Comparison of ENCODE assay signal across 23 mouse cellular contexts in genomic region chr6:87797321-87797720, GRCm38 (mm10). TPM values are rescaled to one million over a fixed set of nuclear protein-coding genes. Genes with fewer than 3 reads are reported as not detected.
DNase-seq lines count a peak whose midpoint lies in the region; ATAC-seq and TF ChIP-seq lines count a peak whose summit lies in the region.
"Had no signal": no experiment of that assay in that cellular context is flagged by ENCODE, and none has a peak within 500 bp of the region (broad histone marks: within the 10 kb centered on the region; RNA-seq: fewer than 3 reads in every experiment).

No protein-coding gene starts in this region.

- H3K4me3 ChIP-seq in kidney, embryonic 16.5 days (ENCODE audit: low read length): no peak overlapping the region
- no peak overlapping the region for H3K4me3 ChIP-seq in liver, embryonic 12.5 days
- no peak overlapping the region for H3K4me3 ChIP-seq in liver, postnatal 0 days (ENCODE audit: low read depth, low read length)
- H3K4me3 ChIP-seq in liver, embryonic 16.5 days (ENCODE audit: low read depth, low read length): no peak overlapping the region
- H3K4me3 ChIP-seq: embryonic facial prominence, embryonic 13.5 days; forebrain, embryonic 12.5 days; heart, embryonic 12.5 days; hindbrain, embryonic 10.5 days had no signal

- H3K9me3 ChIP-seq in kidney, embryonic 16.5 days (ENCODE audit: low read length): no peaks in the 10 kb centered on the region
- no peaks in the 10 kb centered on the region for H3K9me3 ChIP-seq in liver, embryonic 12.5 days (replicated peaks)
- H3K9me3 ChIP-seq in liver, postnatal 0 days (ENCODE audit: low read length): no peaks in the 10 kb centered on the region
- H3K9me3 ChIP-seq in liver, embryonic 16.5 days (replicated peaks; ENCODE audit: control insufficient read depth, low read length): no peaks in the 10 kb centered on the region
- H3K9me3 ChIP-seq: embryonic facial prominence, embryonic 13.5 days; forebrain, embryonic 12.5 days; heart, embryonic 12.5 days; hindbrain, embryonic 10.5 days had no signal

- 20% methylated on average over 2 of the region's 2 CpGs for WGBS in kidney, embryonic 16.5 days
- WGBS in liver, embryonic 12.5 days (ENCODE audit: insufficient replicate concordance): 64% methylated on average over 2 of the region's 2 CpGs
- WGBS in liver, postnatal 0 days (ENCODE audit: insufficient replicate concordance): 53% methylated on average over 2 of the region's 2 CpGs
- 66% methylated on average over 2 of the region's 2 CpGs for WGBS in liver, embryonic 16.5 days (ENCODE audit: insufficient replicate concordance)

- ATAC-seq in kidney, embryonic 16.5 days (ENCODE audit: low FRiP score, low TSS enrichment): peak; percentile 43
- ATAC-seq in liver, embryonic 12.5 days: no peak
- ATAC-seq in liver, postnatal 0 days: no peak
- no peak for ATAC-seq in liver, embryonic 16.5 days (ENCODE audit: low read depth)
- ATAC-seq: activated CD4-positive, CD25-positive, alpha-beta regulatory T cell, adult 4 months; forebrain, embryonic 16.5 days; Patski had no signal

- peaks cover 5% of the 10 kb centered on the region; the same call in 1 of the 2 replicates for H3K4me1 ChIP-seq in kidney, embryonic 16.5 days (ENCODE audit: insufficient read depth, low read length)
- peaks cover 88% of the 10 kb centered on the region for H3K4me1 ChIP-seq in liver, embryonic 12.5 days
- peaks cover 43% of the 10 kb centered on the region for H3K4me1 ChIP-seq in liver, postnatal 0 days (ENCODE audit: insufficient read depth)
- H3K4me1 ChIP-seq in liver, embryonic 16.5 days (ENCODE audit: control insufficient read depth, low read depth, low read length): peaks cover 60% of the 10 kb centered on the region
- H3K4me1 ChIP-seq: embryonic facial prominence, embryonic 13.5 days; forebrain, embryonic 12.5 days had no signal

- DNase-seq in adrenal gland, postnatal 14 days: peak; percentile 19
- no peak for DNase-seq in adrenal gland, adult 18-20 months (ENCODE audit: low spot score in 2 of 2)
- no peak for DNase-seq in kidney, adult 8-10 months
- no peak for DNase-seq in liver, postnatal 0 days
- no peak for DNase-seq in retina, embryonic 14.5 days (ENCODE audit: low spot score)
- DNase-seq: adrenal gland, postnatal 10 days; cerebellum, adult 18-20 months; cerebellum, adult 9-11 months; cerebellum, postnatal 36 days; gastrocnemius, postnatal 25 days had no signal

- TF ChIP-seq CTCF in liver, postnatal 0 days (IDR thresholded peaks at IDR 0.05; ENCODE audit: low read depth): no peak

- H3K36me3 ChIP-seq in kidney, embryonic 16.5 days (ENCODE audit: insufficient read depth, low read length): peaks cover 3% of the 10 kb centered on the region
- H3K36me3 ChIP-seq in liver, embryonic 12.5 days: peaks cover 59% of the 10 kb centered on the region
- peaks cover 55% of the 10 kb centered on the region for H3K36me3 ChIP-seq in liver, postnatal 0 days (replicated peaks; ENCODE audit: insufficient read depth, low read length)
- H3K36me3 ChIP-seq in liver, embryonic 16.5 days (ENCODE audit: control insufficient read depth, insufficient read depth): peaks cover 23% of the 10 kb centered on the region

- no peak overlapping the region for H3K4me2 ChIP-seq in kidney, embryonic 16.5 days (replicated peaks; ENCODE audit: low read depth, low read length)
- no peak overlapping the region for H3K4me2 ChIP-seq in liver, embryonic 12.5 days
- H3K4me2 ChIP-seq in liver, postnatal 0 days (ENCODE audit: low read depth, low read length): no peak overlapping the region
- no peak overlapping the region for H3K4me2 ChIP-seq in liver, embryonic 16.5 days (ENCODE audit: low read depth, low read length)
- H3K4me2 ChIP-seq: embryonic facial prominence, embryonic 13.5 days; forebrain, embryonic 12.5 days; heart, embryonic 12.5 days; hindbrain, embryonic 14.5 days had no signal

- TF ChIP-seq EP300 in liver, postnatal 0 days (IDR thresholded peaks at IDR 0.05; ENCODE audit: low read depth): no peak

- H3K27ac ChIP-seq in kidney, embryonic 16.5 days (ENCODE audit: low read length): no peak overlapping the region
- peak overlapping the region; percentile 89 for H3K27ac ChIP-seq in liver, embryonic 12.5 days
- H3K27ac ChIP-seq in liver, postnatal 0 days (ENCODE audit: low read depth): no peak overlapping the region
- H3K27ac ChIP-seq in liver, embryonic 16.5 days (ENCODE audit: low read length): peak overlapping the region; percentile 71
- H3K27ac ChIP-seq: embryonic facial prominence, embryonic 13.5 days; forebrain, embryonic 12.5 days; hindbrain, embryonic 10.5 days; hindbrain, embryonic 14.5 days had no signal

- H3K9ac ChIP-seq in kidney, embryonic 16.5 days (replicated peaks; ENCODE audit: low read length): no peak overlapping the region
- H3K9ac ChIP-seq in liver, embryonic 12.5 days: peak overlapping the region; percentile 59; the same call in 1 of the 2 replicates
- no peak overlapping the region for H3K9ac ChIP-seq in liver, postnatal 0 days (replicated peaks)
- H3K9ac ChIP-seq in liver, embryonic 16.5 days (ENCODE audit: low read depth, low read length): no peak overlapping the region
- H3K9ac ChIP-seq: embryonic facial prominence, embryonic 13.5 days; forebrain, embryonic 12.5 days; heart, embryonic 12.5 days; hindbrain, embryonic 14.5 days had no signal

- no peaks in the 10 kb centered on the region for H3K27me3 ChIP-seq in kidney, embryonic 16.5 days (ENCODE audit: insufficient read depth, low read length)
- H3K27me3 ChIP-seq in liver, embryonic 12.5 days (replicated peaks): no peaks in the 10 kb centered on the region
- no peaks in the 10 kb centered on the region for H3K27me3 ChIP-seq in liver, postnatal 0 days (ENCODE audit: insufficient read depth, low read length)
- no peaks in the 10 kb centered on the region for H3K27me3 ChIP-seq in liver, embryonic 16.5 days (ENCODE audit: control insufficient read depth, insufficient read depth, low read depth, low read length)
- H3K27me3 ChIP-seq: embryonic facial prominence, embryonic 13.5 days; forebrain, embryonic 12.5 days; heart, embryonic 12.5 days; Patski had no signal

RNA-seq across cellular contexts. Expression of gene Rab43, which starts 14.6 kb away (rescaled TPM):
- 27.8 and 33.2 TPM in 2 replicates for total RNA-seq in adrenal gland, postnatal 14 days (2021)
- 10 to 100 TPM; 28.8 to 30.0 TPM for total RNA-seq in adrenal gland, adult 18-20 months (2021)
- polyA plus RNA-seq in kidney, embryonic 16.5 days (2015; fragmentation: Nextera tagmentation; extraction: Ambion mirVana): 10.9 and 14.7 TPM in 2 replicates
- 28.6 and 30.5 TPM in 2 replicates for polyA plus RNA-seq in liver, embryonic 12.5 days (2016; fragmentation: Nextera tagmentation; extraction: Ambion mirVana)
- 44.4 and 45.4 TPM in 2 replicates for polyA plus RNA-seq in liver, postnatal 0 days (2015; fragmentation: Nextera tagmentation; extraction: Ambion mirVana)
- polyA plus RNA-seq in liver, embryonic 16.5 days (2015; fragmentation: Nextera tagmentation; extraction: Ambion mirVana): 32.4 and 34.8 TPM in 2 replicates

RNA-seq across cellular contexts. Expression of gene Gp9, which starts 19.4 kb away (rescaled TPM):
- total RNA-seq in adrenal gland, postnatal 14 days (2021): 0.52 and 0.60 TPM in 2 replicates
- total RNA-seq in adrenal gland, adult 18-20 months (2021): under 1 TPM in 1 of 2 experiments, not detected in 1; 0.70 TPM
- polyA plus RNA-seq in kidney, embryonic 16.5 days (2015; fragmentation: Nextera tagmentation; extraction: Ambion mirVana): 1.0 and 1.6 TPM in 2 replicates
- 40.9 and 44.2 TPM in 2 replicates for polyA plus RNA-seq in liver, embryonic 12.5 days (2016; fragmentation: Nextera tagmentation; extraction: Ambion mirVana)
- 36.5 and 38.0 TPM in 2 replicates for polyA plus RNA-seq in liver, postnatal 0 days (2015; fragmentation: Nextera tagmentation; extraction: Ambion mirVana)
- polyA plus RNA-seq in liver, embryonic 16.5 days (2015; fragmentation: Nextera tagmentation; extraction: Ambion mirVana): 24.8 and 26.2 TPM in 2 replicates
- total RNA-seq: gastrocnemius, postnatal 25 days; granulocyte monocyte progenitor cell, adult 5-6 weeks had no signal
- polyA plus RNA-seq: activated CD4-positive, CD25-positive, alpha-beta regulatory T cell, adult 4 months; C2C12; Patski had no signal

RNA-seq across cellular contexts. Expression of gene Gm45140, which starts 38.3 kb away (rescaled TPM):
- total RNA-seq in adrenal gland, postnatal 14 days (2021): 4.1 and 6.1 TPM in 2 replicates
- 1 to 10 TPM; 4.3 to 6.8 TPM for total RNA-seq in adrenal gland, adult 18-20 months (2021)
- 2.7 and 5.2 TPM in 2 replicates for polyA plus RNA-seq in kidney, embryonic 16.5 days (2015; fragmentation: Nextera tagmentation; extraction: Ambion mirVana)
- polyA plus RNA-seq in liver, embryonic 12.5 days (2016; fragmentation: Nextera tagmentation; extraction: Ambion mirVana): 5.0 and 7.1 TPM in 2 replicates
- 2.8 and 3.2 TPM in 2 replicates for polyA plus RNA-seq in liver, postnatal 0 days (2015; fragmentation: Nextera tagmentation; extraction: Ambion mirVana)
- polyA plus RNA-seq in liver, embryonic 16.5 days (2015; fragmentation: Nextera tagmentation; extraction: Ambion mirVana): 4.5 and 4.6 TPM in 2 replicates

RNA-seq across cellular contexts. Expression of gene Isy1, which starts 41.3 kb away (rescaled TPM):
- 41.0 and 42.3 TPM in 2 replicates for total RNA-seq in adrenal gland, postnatal 14 days (2021)
- 100 to 1,000 TPM in 1 of 2 experiments, 10 to 100 TPM in 1; 55.9 to 120 TPM for total RNA-seq in adrenal gland, adult 18-20 months (2021)
- 41.3 and 49.3 TPM in 2 replicates for polyA plus RNA-seq in kidney, embryonic 16.5 days (2015; fragmentation: Nextera tagmentation; extraction: Ambion mirVana)
- 59.5 and 62.4 TPM in 2 replicates for polyA plus RNA-seq in liver, embryonic 12.5 days (2016; fragmentation: Nextera tagmentation; extraction: Ambion mirVana)
- polyA plus RNA-seq in liver, postnatal 0 days (2015; fragmentation: Nextera tagmentation; extraction: Ambion mirVana): 19.7 and 19.8 TPM in 2 replicates
- 17.5 and 24.2 TPM in 2 replicates for polyA plus RNA-seq in liver, embryonic 16.5 days (2015; fragmentation: Nextera tagmentation; extraction: Ambion mirVana)

RNA-seq across cellular contexts. Expression of gene Cnbp, which starts 53.6 kb away (rescaled TPM):
- total RNA-seq in adrenal gland, postnatal 14 days (2021): 392 and 410 TPM in 2 replicates
- 100 to 1,000 TPM; 428 to 457 TPM for total RNA-seq in adrenal gland, adult 18-20 months (2021)
- polyA plus RNA-seq in kidney, embryonic 16.5 days (2015; fragmentation: Nextera tagmentation; extraction: Ambion mirVana): 1,037 and 1,064 TPM in 2 replicates
- 896 and 933 TPM in 2 replicates for polyA plus RNA-seq in liver, embryonic 12.5 days (2016; fragmentation: Nextera tagmentation; extraction: Ambion mirVana)
- 445 and 452 TPM in 2 replicates for polyA plus RNA-seq in liver, postnatal 0 days (2015; fragmentation: Nextera tagmentation; extraction: Ambion mirVana)
- polyA plus RNA-seq in liver, embryonic 16.5 days (2015; fragmentation: Nextera tagmentation; extraction: Ambion mirVana): 486 and 530 TPM in 2 replicates

Comparison
In these comparisons a context has a peak if more than half of its experiments do, and no peak if none do; other contexts are left out.
1. H3K27ac ChIP-seq: peak in liver, embryonic 12.5 days (single experiment) and liver, embryonic 16.5 days (single experiment); none in kidney, embryonic 16.5 days (single experiment) and liver, postnatal 0 days (single experiment).